Mouse (Mus musculus): ENCODE measurements around the gene Gm7534.

DNA sequence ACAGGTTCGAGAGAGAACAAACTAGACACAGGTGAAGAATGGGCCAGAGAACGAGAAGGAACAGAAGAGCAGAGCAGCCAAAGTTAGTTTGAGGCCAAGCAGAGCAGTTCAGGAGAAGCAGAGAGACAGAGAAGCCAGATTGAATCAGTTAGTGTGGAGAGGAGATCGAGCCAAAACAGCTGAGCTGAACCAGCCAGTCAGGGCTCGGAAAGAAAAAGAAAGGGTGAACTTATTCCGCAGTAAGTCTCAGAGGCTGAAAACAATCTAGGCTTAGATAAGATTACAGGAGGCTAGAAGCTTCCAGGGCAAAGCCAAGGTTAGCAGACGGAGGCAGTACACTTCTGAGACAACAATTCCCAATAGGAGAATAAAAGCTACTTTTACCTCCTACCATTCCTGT lies 37.8 kb downstream of the Gm7534 start:
- TF ChIP-seq CTCF (IDR thresholded peaks at IDR 0.05; ENCODE audit: low read depth) (no peak), EP300 (optimal IDR thresholded peaks at IDR 0.05) (no peak)

All from stomach, postnatal 0 days (tissue).